Mouse (Mus musculus): ENCODE data around the gene 4930523C07Rik. TPM values are rescaled to one million over a fixed set of nuclear protein-coding genes. Genes with fewer than 3 reads are reported as not detected.

4930523C07Rik gene
- total RNA-seq (2022), result 10 to 100 TPM; 19.6 to 23.7 (median 20.2) TPM

DNA sequence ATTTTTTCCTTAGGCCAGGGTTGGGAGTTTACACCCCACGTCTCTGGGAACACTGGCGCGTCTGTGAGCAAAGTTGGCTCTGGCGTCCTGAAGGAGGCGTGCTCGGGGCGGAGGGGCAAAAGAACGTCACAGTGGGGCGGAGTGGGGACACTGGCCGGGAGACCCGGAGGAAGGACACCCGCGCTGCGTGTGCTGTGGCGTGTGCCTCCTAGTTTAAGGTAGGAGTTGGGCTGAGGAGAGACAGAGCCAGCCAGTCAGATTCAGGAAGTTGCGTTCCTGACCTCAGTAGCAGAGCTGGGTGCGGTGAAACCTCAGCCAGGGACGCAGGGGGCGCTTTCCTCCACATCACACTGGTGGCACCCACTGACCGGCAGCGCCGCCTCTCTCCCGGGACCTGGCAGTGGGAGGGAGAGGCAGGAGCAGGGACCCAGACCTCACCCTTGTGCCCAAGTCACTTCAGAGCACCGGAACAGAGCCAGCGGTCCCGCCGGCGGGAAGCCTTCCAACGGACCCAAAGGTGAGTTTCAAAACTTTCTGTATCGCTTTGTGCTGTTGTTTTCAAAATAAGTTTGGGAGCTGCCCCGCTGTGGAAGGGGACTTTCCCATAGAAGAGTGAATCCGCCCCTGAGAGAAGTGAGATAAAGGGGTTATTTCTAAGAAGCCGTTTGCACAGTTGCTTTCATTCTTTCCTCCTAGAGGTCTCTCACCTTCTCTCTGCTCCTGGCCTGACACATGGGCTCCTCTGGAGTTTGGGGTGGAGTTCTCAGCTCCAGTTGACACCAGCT is at the start of gene 4930523C07Rik:
Gene 4930523C07Rik, plus strand, starts transcription at position 146 of the 785 bp plus-strand sequence.
- peak; percentile 88 for DNase-seq (ENCODE audit: low spot score)

- DNase-seq (ENCODE audit: low spot score), result no peak
These were observed 46.9 kb upstream of the 4930523C07Rik start for GRCm38 (mm10) chr1:159997329-159997728.

GRCm38 (mm10) chr1:159998349-159998748 is 45.8 kb upstream of the 4930523C07Rik start:
- no peak for DNase-seq (ENCODE audit: low spot score)

- no peak for DNase-seq (ENCODE audit: low spot score)
These were observed 45.0 kb upstream of the 4930523C07Rik start for GRCm38 (mm10) chr1:159999232-159999631.

DNA sequence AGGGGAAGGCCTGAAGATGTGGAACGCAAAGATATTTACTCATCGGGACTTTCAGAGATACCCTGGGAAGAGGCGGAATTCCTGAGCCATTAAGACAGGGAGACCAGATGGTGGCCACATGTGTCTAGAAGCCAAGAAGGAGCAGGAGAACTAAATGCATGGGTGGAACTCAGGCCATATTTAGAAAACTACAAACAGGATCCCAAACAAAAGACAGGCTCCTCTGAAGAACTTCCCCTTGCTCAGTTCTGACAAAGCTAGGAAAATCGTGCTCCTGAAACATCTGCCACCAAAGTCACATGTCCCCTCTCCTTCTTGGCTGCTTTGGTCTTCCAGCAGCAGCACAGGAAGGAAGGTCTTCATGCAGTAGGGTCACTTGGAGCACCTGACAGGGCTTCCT is 38.9 kb upstream of the 4930523C07Rik start:
- peak; percentile 17 for DNase-seq (ENCODE audit: low spot score)

DNA sequence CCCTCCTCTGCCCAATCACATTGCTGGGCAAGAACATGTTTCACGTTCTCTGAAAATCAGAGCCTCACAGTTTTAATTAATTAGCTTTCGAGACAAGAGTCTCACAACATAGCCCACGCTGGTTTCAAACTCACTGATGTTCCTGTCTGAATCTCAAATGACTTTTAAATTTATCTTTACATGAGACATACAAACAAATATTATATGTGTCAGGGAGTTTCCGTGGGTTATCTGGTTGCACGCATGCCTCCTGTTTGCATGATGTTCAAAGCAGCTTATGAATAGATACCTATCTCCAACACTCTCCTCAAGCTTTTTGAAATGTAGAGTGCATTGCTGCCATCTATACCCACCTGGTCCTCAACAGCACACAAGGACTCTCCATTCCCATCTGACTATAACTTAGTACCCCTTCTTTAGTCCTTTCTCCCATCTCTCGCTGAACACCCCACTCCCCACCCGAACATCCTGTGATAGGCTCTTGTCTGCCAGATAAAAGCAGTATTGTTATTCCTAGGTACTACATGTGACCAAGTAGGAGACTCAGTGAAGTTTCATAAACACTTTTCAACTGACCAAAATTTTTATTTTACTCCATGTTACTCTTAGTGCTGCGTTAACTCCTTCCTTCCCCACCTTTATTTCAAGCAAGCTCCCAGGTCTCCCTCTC is 37.1 kb upstream of the 4930523C07Rik start:
- DNase-seq (ENCODE audit: low spot score), result no peak

DNA sequence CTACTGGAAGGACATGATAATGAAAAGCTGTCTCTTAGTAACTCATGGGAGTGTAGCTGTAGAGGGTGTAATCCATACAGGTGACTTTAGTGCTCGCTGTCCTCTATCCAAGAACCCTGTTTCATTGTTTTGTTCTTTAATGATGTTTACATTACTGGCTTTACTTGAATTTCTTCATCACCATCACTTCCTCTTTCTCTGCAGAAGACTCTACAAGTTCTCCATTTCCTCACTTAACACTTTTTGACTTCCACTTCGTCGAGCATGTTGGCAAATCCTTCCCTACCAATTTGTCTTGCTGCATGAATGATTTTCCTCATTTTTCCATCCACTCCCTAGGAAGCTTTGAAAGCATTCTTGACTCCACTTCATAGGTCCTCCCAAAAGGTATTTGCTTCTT is 31.1 kb upstream of the 4930523C07Rik start:
- DNase-seq (ENCODE audit: low spot score), result no peak

DNA sequence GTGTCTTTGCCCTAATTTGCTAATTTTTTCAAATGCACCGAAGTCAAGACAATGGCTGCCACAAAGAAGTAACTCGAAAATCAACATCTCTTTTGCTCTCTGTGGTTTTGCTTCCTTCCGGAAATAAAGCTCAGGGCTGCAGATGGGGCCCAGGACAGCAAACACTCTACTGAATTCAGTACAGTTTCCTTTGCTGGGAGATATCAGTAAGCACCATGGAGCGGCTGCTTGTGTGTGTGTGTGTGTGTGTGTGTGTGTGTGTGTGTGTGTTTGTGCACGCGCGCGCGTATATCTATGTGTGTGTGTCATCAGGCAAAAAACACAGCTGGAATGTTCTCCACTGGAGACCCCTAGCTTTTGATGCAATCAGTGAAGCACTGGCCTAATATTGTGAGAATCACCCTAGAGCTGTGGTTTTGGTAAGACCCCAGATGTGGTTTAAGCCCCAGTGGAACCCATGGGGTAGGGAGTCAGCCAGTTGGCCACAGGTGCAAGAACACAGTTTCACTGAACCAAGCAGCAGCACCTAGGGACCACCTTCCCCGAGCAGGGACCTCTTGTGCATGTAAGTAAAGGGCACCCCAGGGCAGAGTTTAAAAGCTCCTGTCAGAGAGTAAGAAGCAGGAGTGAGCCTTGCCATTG is 19.7 kb upstream of the 4930523C07Rik start:
- DNase-seq (ENCODE audit: low spot score), result no peak

DNA sequence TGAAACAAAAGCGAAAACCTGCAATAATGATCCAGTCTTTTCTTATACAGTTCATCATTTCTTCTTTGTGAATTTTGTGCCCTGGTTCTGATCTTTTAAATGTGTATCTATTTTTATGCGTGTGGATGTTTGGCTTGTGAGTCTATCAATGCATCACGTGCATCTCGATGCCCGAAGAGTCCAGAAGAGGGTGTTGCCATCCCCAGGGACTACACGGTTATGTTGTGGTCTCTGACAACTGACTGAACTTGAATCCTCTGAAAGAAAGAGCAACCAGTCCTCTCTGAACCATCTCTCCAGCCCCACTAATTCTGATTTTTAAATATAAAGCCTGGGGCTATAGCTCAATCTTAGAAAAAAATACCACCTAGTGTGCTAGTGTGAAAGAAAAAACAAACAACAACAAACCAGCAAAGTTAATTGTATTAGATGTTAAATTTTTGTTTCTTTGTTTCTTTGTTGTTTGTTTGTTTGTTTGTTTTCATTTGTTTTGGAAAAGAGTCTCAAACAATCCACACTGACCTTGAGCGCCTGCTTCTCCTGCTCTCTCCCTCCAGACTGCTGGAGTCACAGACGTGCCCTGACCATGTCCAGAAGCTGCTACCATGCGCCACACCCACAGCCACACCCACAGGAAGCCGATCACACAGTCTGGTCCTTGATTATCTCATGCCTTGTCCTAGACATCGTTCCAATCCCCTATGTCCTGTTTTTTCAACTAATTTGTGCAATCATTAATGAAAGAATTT is 18.9 kb upstream of the 4930523C07Rik start:
- no peak for DNase-seq (ENCODE audit: low spot score)

DNA sequence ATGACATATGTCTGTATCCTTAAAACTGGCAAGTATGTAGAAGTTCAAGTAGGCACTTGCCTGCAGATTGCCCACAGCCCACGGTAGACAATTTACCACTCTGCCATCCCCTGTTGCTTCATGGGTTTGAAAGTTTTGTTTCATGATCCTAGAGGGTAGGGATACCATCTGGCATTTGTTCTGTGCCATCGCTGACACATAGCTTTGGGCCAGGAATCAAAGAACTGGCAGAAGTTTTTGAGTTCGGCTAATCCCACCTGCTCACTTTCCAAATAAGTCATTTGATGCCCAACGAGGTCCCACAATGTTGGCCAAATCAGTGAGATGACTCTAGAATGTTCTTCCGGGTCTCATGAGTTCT is 18.3 kb upstream of the 4930523C07Rik start:
- no peak for DNase-seq (ENCODE audit: low spot score)

DNA sequence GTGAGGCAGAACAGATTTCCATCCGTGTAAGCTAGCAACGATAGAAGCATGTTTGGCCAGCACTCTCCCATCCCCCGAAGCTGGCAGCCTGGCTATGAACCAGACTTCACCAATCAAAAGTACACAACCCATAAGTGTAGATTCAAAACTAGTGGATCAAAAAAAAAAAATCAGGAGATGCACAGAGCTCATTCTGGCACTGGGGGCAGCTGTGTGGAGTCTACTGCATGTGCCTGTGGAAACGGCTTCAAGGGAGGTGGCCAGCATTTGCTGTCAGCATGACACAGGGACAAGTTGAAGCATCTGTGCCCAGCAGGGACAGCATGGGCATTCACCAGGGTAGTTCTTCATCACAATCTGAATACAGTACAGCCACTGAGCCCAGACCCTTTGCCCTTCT is 16.2 kb upstream of the 4930523C07Rik start:
- no peak for DNase-seq (ENCODE audit: low spot score)

DNA sequence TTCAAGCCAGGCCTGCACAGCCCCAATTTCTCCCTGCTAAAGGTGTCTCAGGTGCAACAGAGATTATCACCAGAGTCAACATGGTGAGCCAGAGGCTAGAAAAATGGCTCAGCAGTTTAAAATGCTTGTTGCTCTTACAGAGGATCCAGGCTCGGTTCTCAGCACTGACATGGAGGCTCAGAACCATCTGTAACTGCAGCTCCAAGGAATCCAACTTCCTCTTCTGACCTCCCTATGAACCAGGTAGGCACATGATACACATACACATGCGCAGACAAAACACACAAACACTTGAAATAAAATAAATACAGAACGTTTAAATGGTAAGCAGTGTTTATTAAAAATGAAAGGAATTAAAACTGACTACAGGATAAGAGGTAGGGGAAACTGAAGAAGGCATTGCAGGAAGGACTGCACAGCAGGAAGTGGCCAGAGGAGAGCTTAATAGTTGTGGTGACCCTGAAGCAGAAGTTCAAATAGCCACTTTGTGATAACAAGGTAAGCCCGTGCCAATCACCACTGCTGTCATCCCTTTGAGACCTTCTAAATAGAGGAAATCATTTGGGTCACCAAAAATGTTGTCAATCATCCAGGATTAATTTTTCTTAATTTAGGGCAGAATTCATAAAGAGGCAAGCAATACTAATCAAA is 10.1 kb upstream of the 4930523C07Rik start:
- DNase-seq (ENCODE audit: low spot score), result no peak

- no peak for DNase-seq (ENCODE audit: low spot score)
These were observed 8.6 kb upstream of the 4930523C07Rik start for GRCm38 (mm10) chr1:160035561-160035960.

GRCm38 (mm10) chr1:160036996-160037521 is 7.1 kb upstream of the 4930523C07Rik start:
- peak; percentile 80 for DNase-seq (ENCODE audit: low spot score)

GRCm38 (mm10) chr1:160039951-160040645 is 4.1 kb upstream of the 4930523C07Rik start:
- DNase-seq (ENCODE audit: low spot score), result no peak

DNA sequence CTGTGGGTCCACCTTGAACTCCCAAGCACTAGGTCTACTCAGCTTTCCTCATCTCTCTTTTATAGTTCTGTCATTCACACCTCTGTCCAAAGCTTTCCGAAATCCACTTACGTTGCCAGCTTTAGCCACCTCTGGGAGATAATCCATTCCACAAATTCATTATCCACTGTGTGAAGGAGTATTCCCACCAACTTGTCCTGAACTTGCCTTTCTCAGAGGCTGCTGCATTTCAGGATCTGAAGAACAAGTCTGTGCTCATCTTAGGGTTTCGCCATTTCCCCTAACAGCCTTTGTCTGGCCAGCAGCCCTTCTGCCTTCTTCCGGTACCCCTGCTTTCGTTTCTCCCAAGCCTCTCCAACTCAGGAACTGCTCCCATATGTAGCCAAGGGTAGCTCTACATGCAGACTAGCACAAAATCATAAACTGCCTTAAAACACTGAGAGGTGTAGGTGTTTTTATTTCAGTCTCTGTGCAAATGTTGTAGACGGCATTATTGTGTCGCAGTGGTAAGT is 2.9 kb upstream of the 4930523C07Rik start:
- DNase-seq (ENCODE audit: low spot score), result no peak

DNA sequence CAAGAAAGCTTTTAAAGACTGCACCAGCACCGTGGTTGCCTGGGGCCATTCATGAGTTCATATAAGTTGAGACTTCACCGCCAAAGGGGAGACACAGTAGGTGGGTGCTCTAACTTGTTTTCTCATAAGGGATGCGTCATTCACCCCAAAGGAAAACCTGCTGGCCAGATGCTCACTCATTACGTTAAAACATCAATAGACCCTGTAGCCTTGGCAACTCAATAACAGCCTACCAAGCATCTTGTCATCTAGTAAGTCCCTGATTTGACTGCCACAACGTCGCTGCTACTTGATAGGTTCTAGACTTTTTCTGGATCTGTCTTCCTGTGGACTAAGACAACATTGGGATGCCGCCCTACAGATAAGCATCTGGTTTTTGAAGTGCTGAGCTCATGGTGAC is 1.8 kb upstream of the 4930523C07Rik start:
- DNase-seq (ENCODE audit: low spot score), result no peak

GRCm38 (mm10) chr1:160043271-160043975 is 759 bp upstream of the 4930523C07Rik start:
- no peak for DNase-seq (ENCODE audit: low spot score)

GRCm38 (mm10) chr1:160045056-160045715 is 1.0 kb downstream of the 4930523C07Rik start:
- DNase-seq (ENCODE audit: low spot score), result peak; percentile 63
